Mouse (Mus musculus): ENCODE measurements at regions not wholly inside any gene's neighbourhood (a gene's known extent, or its start where the extent isn't known, plus 50 kb on each side); places are given as distances from the start of the nearest gene placed in this dataset.

GRCm38 (mm10) chr12:107833001-107833400 lies 170.4 kb downstream of the Bcl11b start:
- no peak for DNase-seq (ENCODE audit: low read depth, low spot score)

DNA sequence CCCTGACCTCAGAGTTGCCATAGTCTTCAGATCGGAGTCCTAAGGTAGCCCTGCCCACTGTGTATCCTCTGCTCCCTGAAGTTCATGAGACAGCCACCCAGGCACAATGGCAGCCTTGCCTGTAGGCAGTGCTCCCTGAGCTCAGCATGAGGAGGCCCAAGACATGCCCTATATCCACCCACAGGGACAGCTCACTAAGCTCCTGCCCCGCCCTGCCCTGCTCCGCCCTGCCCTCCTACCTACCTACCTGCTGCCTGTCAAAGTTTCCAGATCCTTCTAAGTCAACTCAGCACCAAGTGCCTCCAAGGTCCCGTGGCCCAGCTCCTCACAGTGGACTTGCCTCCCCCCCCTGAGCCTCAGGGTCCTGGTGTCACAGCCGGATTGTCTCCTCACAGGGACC lies 168.9 kb downstream of the Bcl11b start:
- no peak for DNase-seq (ENCODE audit: low read depth, low spot score)

DNA sequence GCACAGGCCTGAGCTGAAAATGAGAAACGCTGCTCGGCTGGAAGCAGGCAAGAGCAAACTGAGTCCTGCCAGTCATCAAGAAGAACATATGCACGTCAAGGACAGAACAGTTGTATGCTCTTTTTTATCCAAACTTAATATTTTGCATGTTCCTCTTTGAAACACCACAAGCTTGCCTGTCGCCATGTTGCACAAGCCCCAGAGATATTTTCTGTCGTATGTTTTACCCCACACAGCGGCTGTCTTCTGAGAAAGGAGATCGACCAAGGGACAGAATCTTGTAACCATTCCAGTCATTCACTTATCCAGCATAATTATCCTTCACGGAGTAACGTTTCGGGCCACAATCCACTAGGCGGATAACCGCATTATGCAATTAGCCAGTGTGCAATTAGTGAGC lies 165.7 kb downstream of the Bcl11b start:
- no peak for DNase-seq (ENCODE audit: low read depth, low spot score)

- no peak for DNase-seq (ENCODE audit: low read depth, low spot score)
Observed at GRCm38 (mm10) chr12:107844631-107845030, 158.8 kb downstream of the Bcl11b start.

- DNase-seq (ENCODE audit: low read depth, low spot score), result no peak
Observed at GRCm38 (mm10) chr12:107850591-107850990, 152.8 kb downstream of the Bcl11b start.

DNA sequence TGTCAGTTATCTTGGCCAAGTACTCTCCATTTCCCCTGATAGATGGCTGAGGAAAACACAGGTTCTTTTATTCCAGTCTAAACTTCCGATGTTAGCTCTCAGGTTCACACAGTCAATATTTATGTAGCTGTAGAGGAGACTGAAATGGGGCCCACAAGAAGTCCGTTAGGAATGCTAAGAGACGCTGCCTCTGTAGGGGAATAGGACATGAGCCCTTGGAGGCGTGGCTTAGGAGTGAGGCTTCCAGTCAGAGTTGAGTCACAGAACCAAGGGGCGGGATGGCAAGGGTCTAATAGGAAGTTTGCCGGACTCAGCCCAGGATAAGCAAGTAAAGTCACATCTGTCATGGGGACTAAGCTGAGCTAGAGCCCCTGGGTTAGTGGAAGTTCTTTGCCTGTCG lies 150.5 kb downstream of the Bcl11b start:
- no peak for DNase-seq (ENCODE audit: low read depth, low spot score)

- no peak for DNase-seq (ENCODE audit: low read depth, low spot score)
Observed at GRCm38 (mm10) chr12:107855547-107855946, 147.9 kb downstream of the Bcl11b start.

DNA sequence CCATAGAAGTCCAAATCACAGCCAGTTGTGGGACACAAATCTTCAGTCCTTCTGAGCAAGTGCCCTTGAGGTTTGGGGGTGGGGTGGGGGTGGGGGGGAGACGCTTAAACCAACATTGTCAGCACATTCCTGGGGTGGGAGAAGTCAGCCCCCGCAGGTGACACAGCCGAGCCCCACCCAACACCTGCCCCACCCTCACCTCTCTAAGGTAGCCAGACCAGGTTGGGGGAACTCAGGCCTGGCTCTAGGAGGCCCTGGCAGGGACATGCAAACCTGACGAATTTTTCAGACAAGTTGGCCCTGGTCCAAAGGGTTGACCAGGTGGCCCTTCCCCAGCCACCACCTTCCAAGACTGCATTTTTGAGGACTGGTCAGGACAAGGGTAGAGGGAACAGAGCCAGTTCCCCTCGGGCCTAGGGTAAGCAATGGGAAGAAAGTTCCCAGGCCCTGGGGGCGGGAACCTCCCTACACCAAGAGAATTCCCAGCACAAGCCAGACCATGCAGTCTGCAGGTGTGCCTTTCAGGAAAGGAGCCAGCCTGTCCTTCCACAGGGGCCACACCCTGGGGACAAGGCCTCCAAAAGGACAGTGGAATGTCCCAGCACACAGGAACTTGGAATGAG lies 146.9 kb downstream of the Bcl11b start:
- DNase-seq (ENCODE audit: low read depth, low spot score), result no peak

DNA sequence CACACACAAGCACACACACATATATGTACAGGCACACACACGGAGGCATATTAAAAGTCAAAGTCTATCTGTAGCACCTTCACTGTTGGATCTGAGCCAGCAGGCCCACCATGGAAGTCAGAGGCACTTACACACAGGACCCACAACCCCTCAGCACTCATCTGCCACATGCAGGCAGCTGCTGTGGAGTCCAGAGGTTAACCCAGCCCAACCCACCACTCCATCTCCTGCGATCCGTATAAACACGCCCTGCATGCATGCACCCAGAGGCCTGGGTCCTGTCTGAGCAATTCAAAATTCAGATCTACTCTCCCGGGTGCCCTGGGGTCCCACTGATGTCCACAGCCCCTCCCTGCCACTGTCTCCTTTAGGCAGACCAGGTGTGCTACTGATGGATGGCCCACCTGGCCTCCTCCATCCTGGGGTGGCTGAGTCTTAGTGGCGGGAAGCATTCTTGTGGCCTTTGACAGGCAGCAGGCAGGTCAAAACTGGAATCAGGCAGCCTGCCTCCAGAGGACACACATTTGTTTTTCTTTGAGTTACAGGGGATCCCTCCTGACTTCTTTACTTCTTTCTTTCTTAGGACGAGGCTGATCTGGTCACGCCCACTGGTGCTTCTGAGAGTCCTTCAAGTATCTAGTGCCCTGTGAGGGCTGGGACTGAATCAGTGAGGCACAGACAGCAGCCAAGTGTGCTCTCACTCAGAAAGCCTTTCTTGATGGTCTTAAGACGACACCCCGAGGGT lies 144.7 kb downstream of the Bcl11b start:
- no peak for DNase-seq (ENCODE audit: low read depth, low spot score)

- no peak for DNase-seq (ENCODE audit: low read depth, low spot score)
Observed at GRCm38 (mm10) chr12:107859750-107860149, 143.7 kb downstream of the Bcl11b start.

DNA sequence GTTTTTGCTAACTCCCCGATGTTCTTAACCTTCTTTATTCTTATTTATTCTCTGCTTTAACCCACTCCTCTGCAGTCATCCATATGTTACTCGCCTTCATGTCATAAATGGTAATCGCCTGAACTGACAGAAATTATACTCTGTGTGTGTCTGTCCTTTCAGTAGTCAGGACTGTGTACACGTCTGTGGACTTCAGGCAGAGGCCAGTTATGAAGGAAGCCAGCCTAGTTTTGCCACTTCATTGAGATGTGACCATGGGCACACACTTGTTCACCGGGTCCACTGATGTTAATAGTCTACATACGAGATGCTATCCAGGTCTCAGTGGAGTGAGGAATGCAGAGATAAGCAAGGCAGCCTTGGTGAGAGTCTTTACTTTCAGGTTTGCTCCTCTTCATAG lies 143.0 kb downstream of the Bcl11b start:
- no peak for DNase-seq (ENCODE audit: low read depth, low spot score)
